Mouse (Mus musculus) heart, adult 2 months (tissue): ENCODE data around the gene Asb14.

Source experiments
- CTCF ChIP-seq: fragments of 200-600 bp; IDR thresholded peaks from 2 replicates; pipeline ENCODE4 v1.8.1; 2022; ENCODE audit warnings: antibody characterized with exemption, mild to moderate bottlenecking, moderate library complexity
- POLR2A ChIP-seq: fragments of 200-500 bp; IDR thresholded peaks from 2 replicates; pipeline ENCODE4 v1.6.1; 2011; ENCODE audit warnings: mild to moderate bottlenecking, low read depth, low read length, control low read depth; ENCODE audit not compliant: insufficient read depth

DNA sequence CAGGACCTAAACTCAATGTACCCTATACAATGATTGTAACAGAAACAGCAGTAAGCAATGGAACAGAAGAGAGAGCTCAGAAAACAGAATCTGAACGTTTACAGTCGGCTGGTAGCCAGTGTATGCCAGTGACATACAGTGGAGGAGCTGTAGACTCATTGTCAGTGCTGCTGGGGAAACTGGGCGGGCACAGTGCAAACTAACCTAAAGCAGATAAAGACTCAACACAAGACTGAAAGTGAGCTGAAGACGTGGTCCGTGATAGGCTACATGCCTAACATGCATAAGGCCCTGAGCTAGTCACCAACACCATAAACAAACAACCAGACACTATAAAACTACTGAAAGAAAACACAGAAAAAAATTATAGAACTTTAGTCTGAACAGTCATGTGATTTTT is 12.7 kb upstream of the Asb14 start:
- no peak for TF ChIP-seq CTCF
- no peak for TF ChIP-seq POLR2A
